Mouse (Mus musculus) cerebellum, adult 9-11 months (tissue): Measurements from ENCODE around the gene Gm45717.

Experiments used
- DNase-seq: peaks from one replicate; pipeline ENCODE4 v3.0.0; 2022

The Gm45717 gene

GRCm38 (mm10) chr7:140902036-140902875 is 53.5 kb downstream of the Gm45717 start:
- DNase-seq = no peak

- no peak for DNase-seq
Measured at GRCm38 (mm10) chr7:140900220-140900619, 55.5 kb downstream of the Gm45717 start, which contains the start of gene Cox8b. Gene Cox8b, minus strand, starts transcription at chr7:140900446.
